Mouse (Mus musculus): ENCODE results near the gene Brd2.

GRCm38 (mm10) chr17:34123518-34123917 lies 1.1 kb upstream of the Brd2 start:
- no peak for TF ChIP-seq CTCF (conservative IDR thresholded peaks at IDR 0.05; ENCODE audit: low read length)
- no peak for TF ChIP-seq NANOG (IDR thresholded peaks at IDR 0.05; ENCODE audit: borderline replicate concordance, low read length)
- no peak for TF ChIP-seq POU5F1 (IDR thresholded peaks at IDR 0.05; ENCODE audit: borderline replicate concordance, low read length)
